Comparison of ENCODE assay signal across 8 mouse cellular contexts in genomic region chr4:135666192-135666975, GRCm38 (mm10). TPM values are rescaled to one million over a fixed set of nuclear protein-coding genes. Genes with fewer than 3 reads are reported as not detected.
DNase-seq lines count a peak whose midpoint lies in the region; ATAC-seq and TF ChIP-seq lines count a peak whose summit lies in the region.
"Had no signal": no experiment of that assay in that cellular context is flagged by ENCODE, and none has a peak within 500 bp of the region (broad histone marks: within the 10 kb centered on the region; RNA-seq: fewer than 3 reads in every experiment).

No protein-coding gene starts in this region.

- H3K79me3 ChIP-seq in C2C12 (ENCODE audit: low read depth) = no peaks in the 10 kb centered on the region

- DNase-seq in intestine, embryonic 14.5 days (ENCODE audit: low spot score) = peak; percentile 91
- DNase-seq in MN1 (ENCODE audit: low spot score) = peak; percentile 17
- DNase-seq in embryonic facial prominence, embryonic 11.5 days (ENCODE audit: low spot score) = peak; percentile 68
- peak; percentile 72 for DNase-seq in lung, postnatal 0 days (ENCODE audit: low spot score)
- peak; percentile 83 for DNase-seq in testis, postnatal 10 days (ENCODE audit: low spot score)

- H3ac ChIP-seq in C2C12 (ENCODE audit: control insufficient read depth, insufficient read length, low read depth) = no peak overlapping the region

- no peak overlapping the region for H3K9ac ChIP-seq in intestine, embryonic 14.5 days (ENCODE audit: low read length)
- H3K9ac ChIP-seq in intestine, embryonic 15.5 days = no peak overlapping the region
- no peak overlapping the region for H3K9ac ChIP-seq in embryonic facial prominence, embryonic 11.5 days (replicated peaks; ENCODE audit: low read length)
- H3K9ac ChIP-seq in lung, postnatal 0 days (replicated peaks; ENCODE audit: low read depth) = no peak overlapping the region
- H3K9ac ChIP-seq: limb, embryonic 13.5 days had no signal

- no peaks in the 10 kb centered on the region for H3K9me3 ChIP-seq in intestine, embryonic 14.5 days (ENCODE audit: control insufficient read depth, low read length)
- no peaks in the 10 kb centered on the region for H3K9me3 ChIP-seq in intestine, embryonic 15.5 days
- no peaks in the 10 kb centered on the region for H3K9me3 ChIP-seq in embryonic facial prominence, embryonic 11.5 days (replicated peaks; ENCODE audit: control insufficient read depth, low read length)
- H3K9me3 ChIP-seq in lung, postnatal 0 days (ENCODE audit: low read length) = no peaks in the 10 kb centered on the region
- H3K9me3 ChIP-seq: limb, embryonic 13.5 days had no signal

- H3K27me3 ChIP-seq in intestine, embryonic 14.5 days (replicated peaks; ENCODE audit: control insufficient read depth, insufficient read depth, low read length) = no peaks in the 10 kb centered on the region
- H3K27me3 ChIP-seq in intestine, embryonic 15.5 days (replicated peaks) = no peaks in the 10 kb centered on the region
- peaks cover 5% of the 10 kb centered on the region for H3K27me3 ChIP-seq in C2C12 (ENCODE audit: control insufficient read depth, insufficient read depth, insufficient read length)
- H3K27me3 ChIP-seq in embryonic facial prominence, embryonic 11.5 days (ENCODE audit: control insufficient read depth, insufficient read depth, low read length) = no peaks in the 10 kb centered on the region
- H3K27me3 ChIP-seq in lung, postnatal 0 days (replicated peaks; ENCODE audit: insufficient read depth, low read length) = no peaks in the 10 kb centered on the region

- H3K36me3 ChIP-seq in intestine, embryonic 14.5 days (ENCODE audit: control insufficient read depth, insufficient read depth, low read length) = no peaks in the 10 kb centered on the region
- H3K36me3 ChIP-seq in intestine, embryonic 15.5 days = no peaks in the 10 kb centered on the region
- no peaks in the 10 kb centered on the region for H3K36me3 ChIP-seq in C2C12 (ENCODE audit: control insufficient read depth, insufficient read depth)
- H3K36me3 ChIP-seq in embryonic facial prominence, embryonic 11.5 days (replicated peaks; ENCODE audit: control insufficient read depth, insufficient read depth, low read depth, low read length) = no peaks in the 10 kb centered on the region
- no peaks in the 10 kb centered on the region for H3K36me3 ChIP-seq in lung, postnatal 0 days (ENCODE audit: insufficient read depth, low read length)
- H3K36me3 ChIP-seq: limb, embryonic 13.5 days had no signal

- TF ChIP-seq EP300 in lung, postnatal 0 days (IDR thresholded peaks at IDR 0.05) = no peak

- H3K27ac ChIP-seq in intestine, embryonic 14.5 days (ENCODE audit: low read depth) = no peak overlapping the region
- H3K27ac ChIP-seq in intestine, embryonic 15.5 days = no peak overlapping the region
- H3K27ac ChIP-seq in embryonic facial prominence, embryonic 11.5 days (replicated peaks; ENCODE audit: low read depth, low read length) = no peak overlapping the region
- no peak overlapping the region for H3K27ac ChIP-seq in lung, postnatal 0 days (ENCODE audit: low read length)
- H3K27ac ChIP-seq: limb, embryonic 13.5 days had no signal

- no peaks in the 10 kb centered on the region; the same call in 1 of the 2 replicates for H3K4me1 ChIP-seq in intestine, embryonic 14.5 days (replicated peaks; ENCODE audit: control insufficient read depth, insufficient read depth, low read length)
- peaks cover 3% of the 10 kb centered on the region; the same call in 1 of the 2 replicates for H3K4me1 ChIP-seq in intestine, embryonic 15.5 days (replicated peaks)
- H3K4me1 ChIP-seq in embryonic facial prominence, embryonic 11.5 days (ENCODE audit: control insufficient read depth, insufficient read depth, low read length) = no peaks in the 10 kb centered on the region
- H3K4me1 ChIP-seq in lung, postnatal 0 days (ENCODE audit: insufficient read depth, low read depth, low read length) = no peaks in the 10 kb centered on the region

- TF ChIP-seq CTCF in C2C12 (IDR thresholded peaks at IDR 0.05; ENCODE audit: control insufficient read depth, insufficient read depth, insufficient read length) = peak; percentile 48
- TF ChIP-seq CTCF in lung, postnatal 0 days (IDR thresholded peaks at IDR 0.05) = peak; percentile 84

- no peak overlapping the region for H3K4me2 ChIP-seq in intestine, embryonic 14.5 days (ENCODE audit: low read length)
- no peak overlapping the region for H3K4me2 ChIP-seq in intestine, embryonic 15.5 days (replicated peaks)
- H3K4me2 ChIP-seq in embryonic facial prominence, embryonic 11.5 days (ENCODE audit: low read depth, low read length) = no peak overlapping the region
- H3K4me2 ChIP-seq in lung, postnatal 0 days (replicated peaks; ENCODE audit: low read depth, low read length) = no peak overlapping the region

- ATAC-seq in intestine, embryonic 14.5 days (replicated peaks; ENCODE audit: low FRiP score, low TSS enrichment, low read depth) = no peak
- no peak for ATAC-seq in intestine, embryonic 15.5 days
- no peak for ATAC-seq in embryonic facial prominence, embryonic 11.5 days (replicated peaks; ENCODE audit: insufficient number of reproducible peaks, low FRiP score, low TSS enrichment, low read depth)
- no peak for ATAC-seq in lung, postnatal 0 days

- no peak overlapping the region for H3K4me3 ChIP-seq in intestine, embryonic 14.5 days (ENCODE audit: low read depth, low read length)
- no peak overlapping the region for H3K4me3 ChIP-seq in intestine, embryonic 15.5 days (replicated peaks)
- H3K4me3 ChIP-seq in C2C12 (ENCODE audit: insufficient read depth, poor library complexity, severe bottlenecking) = no peak overlapping the region
- no peak overlapping the region for H3K4me3 ChIP-seq in embryonic facial prominence, embryonic 11.5 days (ENCODE audit: low read depth, low read length)
- H3K4me3 ChIP-seq in lung, postnatal 0 days (ENCODE audit: low read depth, low read length) = no peak overlapping the region
- H3K4me3 ChIP-seq: limb, embryonic 13.5 days had no signal

- WGBS in intestine, embryonic 14.5 days = 56% methylated on average over 17 of the region's 17 CpGs
- 61% methylated on average over 17 of the region's 17 CpGs for WGBS in intestine, embryonic 15.5 days
- 54% methylated on average over 17 of the region's 17 CpGs for WGBS in embryonic facial prominence, embryonic 11.5 days
- WGBS in lung, postnatal 0 days = 52% methylated on average over 17 of the region's 17 CpGs

- H3K79me2 ChIP-seq in C2C12 (ENCODE audit: control insufficient read depth, insufficient read depth) = no peaks in the 10 kb centered on the region

TF ChIP-seq in C2C12, 6 proteins besides CTCF, POLR2A, EP300 and RAD21:
- no peak for TF ChIP-seq MYOG (IDR thresholded peaks at IDR 0.05; ENCODE audit: control insufficient read depth, extremely low read depth, insufficient read length)
- no peak for TF ChIP-seq CEBPB (IDR thresholded peaks at IDR 0.05; ENCODE audit: low read depth)
- no peak for TF ChIP-seq MAX (IDR thresholded peaks at IDR 0.05)
- TF ChIP-seq MYOD1 (IDR thresholded peaks at IDR 0.05; ENCODE audit: control insufficient read depth, insufficient read length, low read depth) = no peak
- no peak for TF ChIP-seq FOSL1 (IDR thresholded peaks at IDR 0.05; ENCODE audit: insufficient read depth, low read length, poor library complexity, severe bottlenecking)
- no peak for TF ChIP-seq USF1 (IDR thresholded peaks at IDR 0.05; ENCODE audit: low read depth)

RNA-seq across cellular contexts. Expression of gene Ifnlr1, which starts 19.7 kb away (rescaled TPM):
- polyA plus RNA-seq in intestine, embryonic 14.5 days (2014; fragmentation: Nextera tagmentation; extraction: Ambion mirVana) = 2.9 and 3.5 TPM in 2 replicates
- polyA plus RNA-seq in intestine, embryonic 15.5 days (2015; fragmentation: Nextera tagmentation; extraction: Ambion mirVana) = 3.6 and 4.2 TPM in 2 replicates
- polyA plus RNA-seq in C2C12 (2012; fragmentation: generic; extraction: Trizol) = not detected
- 0.59 and 0.70 TPM in 2 replicates for polyA plus RNA-seq in embryonic facial prominence, embryonic 11.5 days (2014; fragmentation: Nextera tagmentation; extraction: Ambion mirVana)
- polyA plus RNA-seq in lung, postnatal 0 days (2015; fragmentation: Nextera tagmentation; extraction: Ambion mirVana) = 2.7 and 3.7 TPM in 2 replicates

Comparison
In these comparisons a context has a peak if more than half of its experiments do, and no peak if none do; other contexts are left out.
1. DNase-seq: peak in every context shown above with its lines; median percentile 91 in intestine, embryonic 14.5 days; 83 in testis, postnatal 10 days; 72 in lung, postnatal 0 days; 68 in embryonic facial prominence, embryonic 11.5 days; 17 in MN1.